Mouse (Mus musculus) CH12.LX (cell line): ENCODE data around the gene Plekha8.

Source experiments
- CTCF ChIP-seq, 2 experiments: IDR thresholded peaks in 1 of 2; conservative IDR thresholded peaks in 1 of 2; 2 replicates each; pipeline ENCODE4 v1.5.1; 2011 to 2012; ENCODE audit warnings: low read depth in 2 of 2, low read length in 2 of 2, improper control_type of control experiment in 1 of 2, inconsistent platforms in 1 of 2, mild to moderate bottlenecking in 1 of 2, moderate library complexity in 1 of 2
- E2F4 ChIP-seq: IDR thresholded peaks from 2 replicates; pipeline ENCODE4 v1.6.1; 2011; ENCODE audit warnings: low read depth, low read length, improper control_type of control experiment; ENCODE audit not compliant: insufficient replicate concordance
- EP300 ChIP-seq: IDR thresholded peaks from 2 replicates; pipeline ENCODE4 v1.6.1; 2011; ENCODE audit warnings: low read length, improper control_type of control experiment
- GABPA ChIP-seq: IDR thresholded peaks from 2 replicates; pipeline ENCODE4 v1.6.1; 2012; ENCODE audit warnings: low read depth, low read length, improper control_type of control experiment, inconsistent platforms; ENCODE audit not compliant: insufficient replicate concordance
- POLR2A ChIP-seq: IDR thresholded peaks from 2 replicates; pipeline ENCODE4 v1.6.1; 2011; ENCODE audit warnings: low read depth, mild to moderate bottlenecking, improper control_type of control experiment, low read length
- SMC3 ChIP-seq: IDR thresholded peaks from 2 replicates; pipeline ENCODE4 v1.6.1; 2011; ENCODE audit warnings: low read depth, low read length, improper control_type of control experiment
- TCF12 ChIP-seq: IDR thresholded peaks from 2 replicates; pipeline ENCODE4 v1.6.1; 2014; ENCODE audit warnings: low read depth, mild to moderate bottlenecking, inconsistent platforms, low read length, improper control_type of control experiment
- USF2 ChIP-seq: conservative IDR thresholded peaks from 2 replicates; pipeline ENCODE4 v1.6.1; 2011; ENCODE audit warnings: low read depth, low read length, improper control_type of control experiment
- ZKSCAN1 ChIP-seq: IDR thresholded peaks from 2 replicates; pipeline ENCODE4 v1.6.1; 2012; ENCODE audit warnings: low read depth, inconsistent platforms, low read length, improper control_type of control experiment, borderline replicate concordance
- ZNF384 ChIP-seq: IDR thresholded peaks from 2 replicates; pipeline ENCODE4 v1.6.1; 2012; ENCODE audit warnings: low read depth, low read length, improper control_type of control experiment, inconsistent platforms

DNA sequence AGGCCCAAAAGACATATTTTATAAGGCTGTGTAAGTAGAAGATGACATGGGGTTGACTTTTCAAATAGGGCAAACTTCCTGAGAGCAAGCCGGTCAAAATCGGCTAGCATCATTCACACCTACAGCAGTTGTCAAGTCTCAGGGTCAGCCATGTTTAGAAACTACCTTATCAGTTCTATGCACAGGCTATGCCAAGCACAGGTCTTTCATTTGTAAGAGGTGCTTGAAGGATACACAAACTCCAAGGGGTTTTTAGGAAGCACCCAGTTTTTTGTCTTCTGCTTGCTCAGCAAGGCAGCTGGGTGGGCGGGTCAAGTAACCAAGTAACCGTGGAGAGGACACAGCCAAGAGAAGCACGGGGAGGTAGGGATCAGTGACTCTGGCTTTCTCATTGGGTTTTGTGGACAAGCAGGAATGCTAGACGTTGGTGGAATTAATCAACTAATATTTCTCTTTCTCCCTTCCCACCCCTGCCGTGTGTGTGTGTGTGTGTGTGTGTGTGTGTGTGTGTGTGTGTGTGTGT lies 44.0 kb upstream of the Plekha8 start:
- no peak for TF ChIP-seq POLR2A
- TF ChIP-seq E2F4, result no peak
- no peak for TF ChIP-seq TCF12
- TF ChIP-seq CTCF (conservative IDR thresholded peaks at IDR 0.05 in 1 of 2, IDR thresholded peaks at IDR 0.05 in 1 of 2; ENCODE audit: low read depth in 2 of 2, low read length in 2 of 2), result no peak
- no peak for TF ChIP-seq USF2
- TF ChIP-seq ZKSCAN1, result no peak
- TF ChIP-seq GABPA, result no peak
- no peak for TF ChIP-seq EP300
- no peak for TF ChIP-seq SMC3
- TF ChIP-seq ZNF384, result no peak
